Mouse (Mus musculus): ENCODE measurements around the gene Trabd2b.
A peak's percentile ranks its signal among the peaks of the same experiment; 100 is the strongest.

Trabd2b gene

GRCm38 (mm10) chr4:114406355-114407101 lies at the start of gene Trabd2b:
TSS of gene Trabd2b (plus strand) at chr4:114406724.
- peak in 1 of 2 experiments; percentile 8 for DNase-seq

DNA sequence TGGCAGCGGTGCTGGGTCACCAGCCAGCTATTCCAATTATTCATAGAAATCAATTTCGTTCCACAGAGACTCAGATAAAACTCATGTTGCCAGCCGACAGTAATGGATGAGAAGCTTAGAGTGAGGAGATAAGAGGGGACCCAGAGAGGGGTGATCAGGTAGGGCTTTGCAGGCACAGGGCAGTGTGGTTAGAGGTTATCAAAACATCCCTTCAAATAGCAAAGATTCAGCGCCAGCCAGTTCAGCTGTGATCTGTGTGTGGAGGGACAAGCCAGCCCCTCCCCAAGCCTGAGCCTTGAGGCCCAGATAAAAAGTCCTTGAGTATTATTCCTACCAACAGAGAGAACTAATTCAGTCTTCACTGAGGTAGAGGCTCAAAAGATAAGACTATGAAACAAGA lies 49.1 kb upstream of the Trabd2b start:
- DNase-seq, result no peak

DNA sequence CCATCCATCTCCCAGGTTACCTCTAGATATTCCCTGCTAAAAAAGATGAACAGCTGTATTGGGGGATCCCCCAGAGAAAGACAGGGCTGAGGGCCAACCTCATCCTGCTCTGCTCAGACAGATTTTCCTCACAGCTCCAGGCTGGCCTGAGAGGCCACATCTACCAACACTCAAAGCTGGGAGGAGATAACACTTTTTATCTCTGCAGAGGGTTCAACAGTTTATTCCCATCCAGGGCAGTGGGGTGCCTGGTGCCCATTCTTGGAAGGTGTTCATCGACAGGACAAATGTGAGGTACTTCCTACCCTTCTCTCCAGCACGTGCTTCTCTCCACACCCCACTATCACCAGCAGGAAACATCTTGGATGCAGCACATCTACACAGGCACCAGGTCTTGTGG lies 47.6 kb upstream of the Trabd2b start:
- no peak for DNase-seq

- no peak for DNase-seq
These were observed 46.7 kb upstream of the Trabd2b start for GRCm38 (mm10) chr4:114359818-114360217.

- no peak for DNase-seq
These were observed 45.2 kb upstream of the Trabd2b start for GRCm38 (mm10) chr4:114361336-114361735.

DNA sequence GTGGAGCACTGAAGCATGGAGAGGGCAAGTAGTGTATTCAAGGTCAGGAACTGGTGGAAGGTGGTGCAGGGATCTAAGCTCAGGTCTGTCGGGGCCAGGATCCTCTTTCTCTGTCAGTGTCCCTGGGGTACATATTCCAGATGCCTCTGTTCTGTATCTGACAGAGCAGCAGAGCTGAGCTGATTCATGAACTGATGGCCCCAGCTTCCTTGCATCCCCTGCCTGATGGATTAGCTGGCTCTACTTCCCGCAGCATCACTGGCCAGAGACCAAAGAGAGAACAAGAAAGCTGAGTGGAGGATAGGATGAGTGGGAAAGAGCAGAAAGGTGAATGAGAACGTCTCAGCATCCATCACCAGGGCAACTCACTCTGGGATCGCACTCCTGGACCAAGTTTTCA lies 41.5 kb upstream of the Trabd2b start:
- no peak for DNase-seq

DNA sequence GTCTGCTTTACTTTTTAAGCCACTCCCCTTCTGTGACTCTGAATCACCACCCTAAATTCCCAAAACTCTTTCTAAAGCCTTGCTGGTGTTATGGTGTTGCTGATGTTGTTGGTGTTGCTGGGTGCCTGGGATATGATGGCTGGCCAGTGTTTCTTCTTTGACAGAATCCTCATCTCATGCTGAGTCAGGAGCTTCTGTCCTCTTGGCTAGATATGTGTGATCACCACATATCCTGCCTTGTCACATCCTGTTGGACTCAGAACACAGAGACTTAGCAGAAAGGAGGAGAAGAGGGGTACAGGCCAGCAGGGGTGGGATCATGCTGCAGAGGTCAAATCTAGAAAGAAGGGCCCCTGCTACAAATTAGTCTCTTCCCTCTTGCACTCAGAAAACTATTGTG lies 40.9 kb upstream of the Trabd2b start:
- no peak for DNase-seq

GRCm38 (mm10) chr4:114367005-114367404 lies 39.5 kb upstream of the Trabd2b start:
- DNase-seq, result no peak

- DNase-seq, result no peak
These were observed 38.7 kb upstream of the Trabd2b start for GRCm38 (mm10) chr4:114367840-114368239.

GRCm38 (mm10) chr4:114369591-114369990 lies 36.9 kb upstream of the Trabd2b start:
- DNase-seq, result no peak

DNA sequence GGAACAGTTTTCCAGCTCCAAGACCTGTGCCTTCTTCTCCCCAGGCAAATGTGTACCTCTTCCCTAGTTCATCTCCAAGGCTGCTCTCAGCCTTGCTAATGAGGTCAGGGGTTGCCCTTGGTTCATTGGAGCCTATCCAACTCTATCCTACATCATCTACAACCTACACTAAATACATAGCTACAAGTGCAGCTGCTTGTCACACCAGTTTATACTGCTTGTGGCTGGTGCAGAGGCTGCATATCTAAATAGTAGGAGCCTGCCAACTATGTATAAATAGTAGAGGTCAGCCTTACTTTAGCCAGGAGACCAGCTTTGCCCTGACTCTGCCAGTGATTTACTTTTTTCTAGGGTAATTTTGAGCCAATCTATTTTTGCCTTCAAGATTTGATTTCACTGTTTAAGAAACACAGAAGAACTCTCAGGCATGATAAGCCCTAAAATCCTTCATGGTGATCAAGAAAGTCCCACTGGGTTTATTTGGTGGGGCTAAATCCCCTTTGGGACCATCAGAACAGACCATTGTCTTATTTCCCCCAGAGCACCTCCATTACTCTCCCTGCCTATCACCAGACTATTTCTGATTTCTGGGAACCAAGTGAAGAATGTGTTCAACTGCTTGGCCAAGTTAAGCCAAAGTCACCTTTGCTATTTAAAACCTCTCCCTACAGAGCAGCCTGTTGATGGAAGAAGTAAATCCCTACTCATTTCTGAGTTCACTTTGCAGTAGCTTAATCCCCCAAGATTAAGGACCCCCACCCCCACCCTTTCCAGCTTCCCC lies 35.4 kb upstream of the Trabd2b start:
- no peak for DNase-seq

DNA sequence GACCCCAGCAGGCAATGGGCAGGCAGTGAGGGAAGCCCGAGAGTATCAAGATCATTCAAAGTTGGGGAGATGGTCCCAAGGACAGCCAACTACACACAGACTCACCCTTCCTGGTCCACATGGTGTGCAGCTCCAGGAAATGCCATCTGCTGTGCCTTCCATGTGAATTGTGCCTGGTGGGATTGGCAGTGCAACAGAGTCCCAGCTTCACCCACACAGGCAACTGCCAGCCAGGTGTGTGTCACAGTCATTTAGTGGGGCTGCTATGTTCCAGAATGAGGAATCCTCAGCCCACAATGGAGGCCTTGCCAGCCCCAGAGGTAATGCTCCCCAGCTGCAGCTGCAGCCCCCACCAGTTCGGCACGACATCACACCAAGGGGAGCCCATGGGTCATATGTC lies 33.8 kb upstream of the Trabd2b start:
- DNase-seq, result no peak

DNA sequence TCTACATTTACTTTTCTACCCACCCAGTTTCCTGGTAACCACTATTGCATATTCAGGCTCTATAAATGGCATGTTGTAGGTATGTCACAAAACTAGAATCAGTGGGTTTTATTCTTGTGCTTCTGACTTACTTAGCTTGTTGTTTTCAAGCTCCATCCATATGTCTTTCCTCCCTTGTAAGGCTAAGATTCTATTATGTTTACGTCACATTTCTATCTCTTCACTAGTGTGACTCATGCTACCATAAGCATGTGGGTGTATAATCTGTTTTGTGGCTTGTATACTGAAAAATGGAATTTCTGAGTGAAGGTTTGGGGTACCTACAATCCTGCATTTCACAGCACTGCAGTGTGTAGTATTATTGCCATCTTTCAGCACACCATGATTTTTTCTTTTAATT lies 32.2 kb upstream of the Trabd2b start:
- no peak for DNase-seq

DNA sequence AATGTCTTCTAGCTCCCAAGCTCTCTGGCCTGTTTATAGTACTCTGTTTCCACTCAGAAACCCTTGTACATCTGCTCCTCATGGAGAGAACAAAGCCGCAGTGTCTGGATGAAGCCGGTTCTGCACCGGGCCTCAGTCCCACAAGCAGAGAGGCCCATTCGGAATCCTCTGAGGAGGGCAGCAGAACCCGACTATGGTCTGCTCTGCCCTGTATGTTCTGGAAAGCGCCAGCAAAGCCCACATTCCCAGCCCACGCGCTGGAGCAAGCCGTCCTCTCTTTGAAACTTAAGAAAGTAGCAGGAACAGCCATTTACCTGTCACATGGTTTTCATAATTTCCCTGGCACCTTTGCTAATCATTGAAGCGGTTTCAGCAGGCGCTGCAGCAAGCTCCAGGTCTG lies 29.0 kb upstream of the Trabd2b start:
- no peak for DNase-seq

DNA sequence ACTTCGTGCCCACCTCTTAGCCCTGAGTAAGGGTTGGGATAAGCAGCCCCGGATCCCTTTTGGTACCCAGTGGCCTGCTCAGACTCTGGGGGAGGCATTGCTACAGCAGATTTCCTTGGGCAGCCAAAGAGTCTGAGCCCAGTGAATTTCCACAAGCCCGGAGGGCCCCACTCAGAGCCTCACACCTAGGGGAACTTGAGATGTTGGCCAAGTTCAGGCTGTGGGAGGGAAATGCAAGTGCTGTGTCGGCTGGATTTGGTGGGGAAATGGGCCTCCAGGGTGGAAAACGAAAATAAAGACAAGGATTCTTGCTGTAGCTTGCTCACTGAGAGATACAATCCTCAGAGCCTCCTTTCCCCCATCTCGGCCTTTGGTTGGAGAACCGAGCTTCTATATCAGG lies 28.0 kb upstream of the Trabd2b start:
- DNase-seq, result no peak

DNA sequence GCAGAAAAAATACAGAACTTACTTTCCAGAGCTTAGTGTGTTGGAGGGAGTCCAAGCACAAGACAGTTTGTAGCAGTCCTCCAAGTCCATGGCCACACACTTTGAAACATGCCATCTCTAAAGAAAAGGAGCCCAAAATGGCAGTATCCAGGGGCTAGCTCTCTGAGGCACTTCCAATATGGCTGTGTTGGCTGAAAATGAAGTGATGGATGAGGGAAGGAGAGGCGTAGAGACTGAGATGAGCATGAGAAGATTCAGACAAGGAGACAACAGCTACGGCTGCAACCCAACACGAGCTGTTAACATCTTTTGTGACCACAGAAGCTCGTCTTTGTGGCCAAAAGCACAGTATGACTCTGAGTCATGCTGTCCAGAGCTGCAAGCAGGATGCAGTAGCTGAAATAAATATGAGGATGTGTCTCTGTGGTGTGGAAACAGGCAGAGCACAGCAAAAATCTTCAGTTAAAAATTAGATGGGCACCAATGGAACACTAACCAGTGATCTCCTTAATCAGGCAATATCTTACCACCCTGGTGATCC lies 27.0 kb upstream of the Trabd2b start:
- no peak for DNase-seq

GRCm38 (mm10) chr4:114382627-114383026 lies 23.9 kb upstream of the Trabd2b start:
- no peak for DNase-seq

DNA sequence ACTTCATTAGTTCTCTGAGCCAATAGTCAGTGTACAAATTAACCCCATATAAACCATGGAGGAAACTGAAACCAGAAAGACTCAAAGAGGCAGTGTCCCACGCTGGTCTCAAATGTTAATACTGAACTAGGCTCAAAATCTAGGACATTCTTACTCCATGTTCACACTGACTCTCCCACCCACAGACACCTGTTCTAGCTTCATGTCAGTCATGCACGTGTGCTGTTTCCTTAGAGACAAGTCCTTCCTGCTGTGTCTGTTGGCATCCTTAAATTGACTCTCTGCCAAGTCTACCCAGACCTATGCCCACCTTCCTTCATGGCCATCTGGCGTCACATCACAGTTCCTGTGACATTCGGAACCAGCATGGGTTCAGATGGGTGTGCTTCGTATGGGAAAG lies 21.3 kb upstream of the Trabd2b start:
- peak; percentile 29 to 53 for DNase-seq

DNA sequence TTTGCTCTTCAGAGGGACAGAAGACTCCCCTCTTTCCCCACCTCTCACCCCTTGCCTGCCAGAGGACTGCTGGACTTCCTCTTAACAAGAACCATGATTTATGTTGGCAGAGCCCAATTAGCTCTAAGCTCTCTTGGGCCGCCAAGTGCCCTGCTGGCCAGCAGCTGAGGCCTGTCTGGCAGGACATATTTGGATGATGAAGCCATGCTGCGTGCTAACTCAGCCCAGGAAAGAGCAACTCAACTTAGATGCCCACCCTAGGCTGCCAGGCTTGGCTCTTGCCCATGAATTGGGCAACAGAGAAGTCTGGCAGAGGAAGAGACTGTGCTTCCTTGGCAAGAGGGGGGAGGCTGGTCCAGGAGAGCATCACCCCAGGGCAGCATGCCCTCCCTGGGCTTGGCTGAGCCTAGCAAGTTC lies 20.1 kb upstream of the Trabd2b start:
- peak; percentile 75 to 80 for DNase-seq

DNA sequence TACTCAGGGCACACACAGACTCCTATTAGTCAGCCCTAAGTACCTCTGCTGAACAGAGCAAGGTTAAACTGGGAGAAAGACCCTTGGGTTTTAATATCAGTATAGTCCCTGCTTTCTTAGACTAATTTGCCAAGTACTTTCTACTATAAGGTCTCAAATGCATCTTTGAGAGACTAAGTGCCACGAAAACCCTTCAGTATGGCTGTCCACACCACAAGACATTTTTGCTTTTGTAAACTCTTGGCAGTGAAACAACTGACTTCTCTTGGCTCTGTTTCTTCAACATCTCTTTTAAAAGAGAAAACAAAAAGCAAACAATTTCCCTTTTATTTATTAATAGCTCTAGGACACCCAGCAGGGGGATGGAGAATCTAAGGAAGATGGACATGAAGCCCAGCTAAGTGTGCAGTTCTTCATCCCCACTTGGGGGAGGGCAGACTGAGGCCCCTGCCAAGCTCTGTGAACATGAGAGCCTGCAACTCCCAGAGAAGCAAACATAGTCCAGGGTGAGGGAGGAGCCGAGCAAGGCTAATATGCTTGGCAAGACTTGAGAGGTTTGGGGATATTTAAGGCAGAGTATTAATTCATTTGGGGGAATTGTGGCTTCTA lies 18.9 kb upstream of the Trabd2b start:
- no peak for DNase-seq

GRCm38 (mm10) chr4:114388306-114388705 lies 18.2 kb upstream of the Trabd2b start:
- DNase-seq, result no peak

- no peak for DNase-seq
These were observed 16.9 kb upstream of the Trabd2b start for GRCm38 (mm10) chr4:114389653-114390052.

DNA sequence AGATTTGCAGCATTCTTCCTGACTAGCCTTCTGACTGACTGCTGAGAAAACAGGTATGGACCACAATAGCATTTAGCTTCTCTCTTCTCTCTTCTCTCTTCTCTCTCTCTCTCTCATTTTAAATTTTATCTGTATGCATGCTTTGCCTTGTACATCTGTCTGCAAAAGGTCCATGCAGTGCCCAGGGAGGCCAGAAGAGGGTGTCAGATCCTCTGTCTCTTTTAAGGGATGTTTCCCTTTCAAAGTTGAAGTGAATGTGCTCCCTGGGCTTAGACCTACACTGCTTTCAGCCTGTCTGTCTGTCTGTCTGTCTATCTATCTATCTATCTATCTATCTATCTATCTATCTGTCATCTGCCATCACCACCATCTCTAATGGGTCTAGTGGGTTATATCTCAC lies 8.9 kb upstream of the Trabd2b start:
- DNase-seq, result peak in 1 of 2 experiments; percentile 18

GRCm38 (mm10) chr4:114399821-114400220 lies 6.7 kb upstream of the Trabd2b start:
- no peak for DNase-seq

Measured in cerebellum, postnatal 25 days (tissue).